Mouse (Mus musculus) forebrain, embryonic 15.5 days (tissue): Measurements from ENCODE around the gene Ntrk1. TPM values are rescaled to one million over a fixed set of nuclear protein-coding genes. Genes with fewer than 3 reads are reported as not detected.

Experiments
- ATAC-seq: fragments of 200-750 bp; cut with Nextera tagmentation; replicated peaks from 2 replicates; pipeline ENCODE4 v1.8.0; 2017; ENCODE audit warnings: mild to moderate bottlenecking, moderate TSS enrichment, moderate library complexity
- H3K27ac ChIP-seq: fragments of 300-500 bp; sonication (generic); replicated peaks from 2 replicates; pipeline ENCODE4 v1.5.1; 2015; ENCODE audit warnings: mild to moderate bottlenecking, inconsistent platforms
- H3K27me3 ChIP-seq: fragments of 300-500 bp; sonication (generic); 2 replicates; pipeline ENCODE4 v1.6.1; 2015; ENCODE audit warnings: inconsistent platforms
- H3K36me3 ChIP-seq: fragments of 300-500 bp; sonication (generic); 2 replicates; pipeline ENCODE4 v1.6.1; 2015; ENCODE audit warnings: mild to moderate bottlenecking, inconsistent platforms
- H3K4me1 ChIP-seq: fragments of 300-500 bp; sonication (generic); 2 replicates; pipeline ENCODE4 v1.6.1; 2015; ENCODE audit warnings: inconsistent platforms
- H3K4me2 ChIP-seq: fragments of 300-500 bp; sonication (generic); replicated peaks from 2 replicates; pipeline ENCODE4 v1.6.1; 2015; ENCODE audit warnings: mild to moderate bottlenecking, inconsistent platforms
- H3K4me3 ChIP-seq: fragments of 300-500 bp; sonication (generic); 2 replicates; pipeline ENCODE4 v1.5.1; 2015; ENCODE audit warnings: mild to moderate bottlenecking, inconsistent platforms
- H3K9ac ChIP-seq: fragments of 300-500 bp; sonication (generic); replicated peaks from 2 replicates; pipeline ENCODE4 v1.6.1; 2015; ENCODE audit warnings: mild to moderate bottlenecking, inconsistent platforms
- H3K9me3 ChIP-seq: fragments of 300-500 bp; sonication (generic); 2 replicates; pipeline ENCODE4 v1.6.1; 2016; ENCODE audit warnings: inconsistent platforms
- WGBS: fragments of 180-500 bp; shearing (Covaris S2); methylation state at CpG from one replicate; pipeline ENCODE4 v1.1.7; 2015; ENCODE audit warnings: mixed read lengths; 5-methylcytosine and 5-hydroxymethylcytosine counted together
- polyA plus RNA-seq: library from polyadenylated mRNA; unstranded; fragments of >200 nt; fragmentation: Nextera tagmentation; extraction: Ambion mirVana; gene quantifications from 2 replicates; pipeline ENCODE4 v1.2.1, GENCODE M21; 2015

Gene Ntrk1
- polyA plus RNA-seq, 1 experiment from 2014 or later, result 1.0 TPM

DNA sequence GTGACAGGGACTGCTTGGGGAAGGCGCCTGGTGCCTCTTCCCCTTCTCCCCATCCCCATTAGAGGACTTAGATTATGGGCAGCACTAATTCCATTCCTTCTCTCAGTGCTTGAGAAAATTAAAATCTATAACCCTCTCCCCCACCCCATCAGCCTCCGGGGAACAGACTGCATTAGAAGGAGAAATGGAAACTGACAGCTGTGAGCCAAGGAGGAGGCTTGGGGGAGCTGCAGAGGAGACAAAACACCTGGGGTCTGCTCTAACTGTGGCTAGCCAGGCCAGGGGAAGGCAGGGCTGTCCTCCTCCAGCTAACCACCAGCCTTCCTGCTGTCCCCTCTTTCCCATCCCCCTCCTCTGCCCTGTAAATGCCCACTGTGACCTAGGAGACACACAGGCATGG is 15.9 kb downstream of the Ntrk1 start:
- H3K4me2 ChIP-seq, result no peak overlapping the region
- H3K4me3 ChIP-seq, result no peak overlapping the region
- 38% methylated on average over 2 of the region's 2 CpGs for WGBS
- H3K27me3 ChIP-seq, result no peaks in the 10 kb centered on the region
- 0 out of 2 replicates have a peak, but pooled peaks cover 3% of the 10 kb centered on the region for H3K4me1 ChIP-seq
- no peak overlapping the region for H3K9ac ChIP-seq
- H3K27ac ChIP-seq, result no peak overlapping the region
- ATAC-seq, result no peak
- no peaks in the 10 kb centered on the region for H3K36me3 ChIP-seq
- no peaks in the 10 kb centered on the region for H3K9me3 ChIP-seq

DNA sequence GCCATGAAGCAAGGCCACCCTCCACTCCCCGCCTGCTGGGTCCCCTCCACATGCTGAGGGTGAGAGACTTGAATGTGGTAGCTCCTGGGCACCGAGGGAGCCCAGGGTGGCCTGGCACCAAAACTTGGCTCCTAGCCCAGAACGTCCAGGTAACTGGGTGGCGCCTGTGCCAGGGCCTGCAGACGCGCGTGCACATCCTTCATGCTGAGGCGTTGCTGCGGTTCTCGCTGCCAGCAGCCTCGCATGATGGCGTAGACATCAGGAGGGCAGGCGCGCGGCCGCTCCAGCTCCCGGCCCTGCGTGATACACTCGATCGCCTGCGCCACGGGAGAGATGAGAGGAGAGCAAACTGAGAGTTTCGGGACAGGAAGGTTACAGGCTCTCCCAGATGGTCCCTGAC is 16.7 kb downstream of the Ntrk1 start:
- H3K36me3 ChIP-seq, result no peaks in the 10 kb centered on the region
- H3K4me2 ChIP-seq, result 0 out of 2 replicates have a peak overlapping the region, but pooled peaks have one; percentile 10
- H3K27ac ChIP-seq, result no peak overlapping the region
- ATAC-seq, result no peak
- 0 out of 2 replicates have a peak, but pooled peaks cover 3% of the 10 kb centered on the region for H3K4me1 ChIP-seq
- H3K27me3 ChIP-seq, result no peaks in the 10 kb centered on the region
- no peaks in the 10 kb centered on the region for H3K9me3 ChIP-seq
- H3K4me3 ChIP-seq, result no peak overlapping the region
- 61% methylated on average over 23 of the region's 23 CpGs for WGBS
- no peak overlapping the region for H3K9ac ChIP-seq

DNA sequence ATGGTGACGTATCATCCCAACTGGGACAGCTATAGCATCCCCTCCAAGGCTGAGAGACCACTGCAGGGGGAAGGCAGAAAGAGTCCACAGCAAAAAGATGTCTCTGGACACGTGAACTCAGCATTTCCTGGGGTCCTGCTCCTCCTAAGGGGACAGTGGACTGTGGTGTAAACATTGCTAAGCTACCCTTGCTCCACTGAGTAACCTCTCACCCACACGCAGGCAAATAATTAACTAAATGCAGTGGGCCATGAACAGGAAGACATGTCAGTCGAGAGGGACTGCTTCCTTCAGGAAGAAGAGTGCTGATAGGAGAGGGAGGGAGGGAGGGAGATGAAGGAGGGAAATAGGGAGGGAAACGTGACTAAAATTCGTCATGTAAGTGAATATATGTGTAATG is 23.9 kb downstream of the Ntrk1 start:
- no peak overlapping the region for H3K9ac ChIP-seq
- no peak for ATAC-seq
- no peak overlapping the region for H3K4me3 ChIP-seq
- H3K9me3 ChIP-seq, result no peaks in the 10 kb centered on the region
- WGBS, result 55% methylated on average over 6 of the region's 6 CpGs
- no peak overlapping the region for H3K4me2 ChIP-seq
- no peak overlapping the region for H3K27ac ChIP-seq
- H3K27me3 ChIP-seq, result peaks cover 12% of the 10 kb centered on the region
- H3K36me3 ChIP-seq, result no peaks in the 10 kb centered on the region
- H3K4me1 ChIP-seq, result peaks cover 4% of the 10 kb centered on the region

DNA sequence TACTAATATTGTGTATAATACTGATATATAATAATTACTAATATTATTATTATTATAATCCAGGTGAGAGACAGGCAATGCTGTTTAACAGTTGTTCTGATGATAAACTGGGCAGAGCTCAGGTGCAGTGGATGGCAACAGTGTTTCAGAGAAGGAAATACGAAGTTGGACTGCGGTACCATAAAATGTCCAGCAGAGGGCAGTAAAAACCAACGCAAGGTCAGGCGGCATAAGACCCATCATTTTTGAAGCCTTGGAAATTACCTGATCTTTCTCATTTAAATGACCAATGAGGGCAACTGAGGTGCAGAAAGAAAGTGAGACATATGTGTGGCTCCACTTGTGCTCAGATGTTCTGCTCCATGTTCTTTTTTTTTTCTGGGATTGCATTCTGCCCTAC is 24.7 kb downstream of the Ntrk1 start:
- no peak for ATAC-seq
- no peak overlapping the region for H3K4me2 ChIP-seq
- H3K27ac ChIP-seq, result no peak overlapping the region
- whole genome bisulfite sequencing, result 3% methylated on average over 4 of the region's 4 CpGs
- no peaks in the 10 kb centered on the region for H3K9me3 ChIP-seq
- peaks cover 12% of the 10 kb centered on the region for H3K27me3 ChIP-seq
- H3K4me1 ChIP-seq, result peaks cover 4% of the 10 kb centered on the region
- no peak overlapping the region for H3K4me3 ChIP-seq
- H3K36me3 ChIP-seq, result no peaks in the 10 kb centered on the region
- no peak overlapping the region for H3K9ac ChIP-seq

DNA sequence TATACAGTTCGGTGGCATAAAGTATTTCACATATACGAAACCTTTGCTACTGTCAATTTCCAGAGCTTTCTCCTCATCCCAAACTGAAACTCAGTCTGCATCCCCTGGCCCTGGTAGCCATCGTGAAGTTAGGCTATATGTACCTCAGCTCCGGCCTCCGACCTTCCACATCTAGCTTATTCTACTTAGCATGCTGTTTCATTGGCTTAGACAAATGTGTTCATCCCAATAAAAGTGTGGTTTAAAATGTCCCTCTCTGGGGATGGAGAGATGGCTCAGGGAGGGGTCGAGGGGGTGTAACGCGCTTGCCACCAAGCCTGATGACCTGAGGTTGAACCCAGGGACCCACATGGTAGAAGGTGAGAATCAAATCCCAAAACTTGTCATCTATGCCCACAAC is 25.5 kb downstream of the Ntrk1 start:
- no peak overlapping the region for H3K4me2 ChIP-seq
- no peak overlapping the region for H3K4me3 ChIP-seq
- peaks cover 12% of the 10 kb centered on the region for H3K27me3 ChIP-seq
- no peak overlapping the region for H3K27ac ChIP-seq
- ATAC-seq, result no peak
- no peaks in the 10 kb centered on the region for H3K36me3 ChIP-seq
- peaks cover 4% of the 10 kb centered on the region for H3K4me1 ChIP-seq
- H3K9ac ChIP-seq, result no peak overlapping the region
- WGBS, result 81% methylated on average over 8 of the region's 8 CpGs
- H3K9me3 ChIP-seq, result no peaks in the 10 kb centered on the region

DNA sequence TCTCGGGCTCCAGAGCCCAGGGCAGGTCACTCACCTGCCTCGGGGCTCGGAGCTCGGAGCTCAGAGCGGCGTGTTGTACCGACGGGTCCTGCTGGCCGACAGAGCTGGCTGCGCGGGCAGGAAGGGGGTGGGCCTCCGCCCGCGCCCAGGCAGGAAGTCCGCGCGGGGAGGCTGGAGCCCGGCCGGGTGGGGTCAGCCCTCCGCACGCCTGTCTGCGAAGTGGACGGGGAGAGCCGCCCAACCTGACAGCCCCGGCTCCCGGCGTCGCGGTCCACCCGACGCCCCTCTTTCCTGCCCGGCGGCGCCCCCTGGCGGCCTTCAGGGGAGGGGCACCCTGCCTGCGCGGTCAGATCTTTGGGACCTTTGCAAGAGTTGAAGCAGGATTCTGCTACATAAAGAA is 26.1 kb downstream of the Ntrk1 start:
- no peaks in the 10 kb centered on the region for H3K9me3 ChIP-seq
- peak overlapping the region; percentile 35 for H3K4me3 ChIP-seq
- peak overlapping the region; percentile 44 for H3K4me2 ChIP-seq
- H3K36me3 ChIP-seq, result no peaks in the 10 kb centered on the region
- peaks cover 12% of the 10 kb centered on the region for H3K27me3 ChIP-seq
- ATAC-seq, result 0 out of 2 replicates have a peak, but pooled peaks have one; percentile 26
- WGBS, result 1% methylated on average over 37 of the region's 37 CpGs
- peaks cover 4% of the 10 kb centered on the region for H3K4me1 ChIP-seq
- no peak overlapping the region for H3K27ac ChIP-seq
- no peak overlapping the region for H3K9ac ChIP-seq

DNA sequence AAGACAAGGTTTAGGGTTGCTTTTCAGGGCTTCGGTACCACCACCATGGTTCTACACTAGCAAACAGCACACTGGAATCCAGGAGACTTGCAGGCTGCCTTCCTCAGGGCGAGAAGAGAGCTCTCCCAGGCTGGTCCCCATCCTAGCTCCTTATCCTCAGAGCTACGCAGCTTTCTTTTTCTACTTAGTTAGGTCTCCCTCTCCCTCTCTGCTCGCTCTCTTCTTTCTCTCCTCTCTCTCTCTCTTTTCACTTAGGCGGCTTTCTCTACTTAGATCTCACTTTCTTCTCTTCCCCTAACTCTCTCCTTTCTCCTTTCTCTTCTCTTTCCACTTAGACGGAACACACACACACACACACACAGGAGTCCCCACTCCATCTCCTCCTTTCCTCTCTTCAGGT is 26.5 kb downstream of the Ntrk1 start:
- H3K9ac ChIP-seq, result no peak overlapping the region
- H3K27ac ChIP-seq, result no peak overlapping the region
- H3K4me3 ChIP-seq, result peak overlapping the region; percentile 35
- ATAC-seq, result no peak
- peaks cover 12% of the 10 kb centered on the region for H3K27me3 ChIP-seq
- peak overlapping the region; percentile 44 for H3K4me2 ChIP-seq
- WGBS, result 53% methylated on average over 6 of the region's 6 CpGs
- peaks cover 8% of the 10 kb centered on the region for H3K4me1 ChIP-seq
- H3K36me3 ChIP-seq, result no peaks in the 10 kb centered on the region
- H3K9me3 ChIP-seq, result no peaks in the 10 kb centered on the region

DNA sequence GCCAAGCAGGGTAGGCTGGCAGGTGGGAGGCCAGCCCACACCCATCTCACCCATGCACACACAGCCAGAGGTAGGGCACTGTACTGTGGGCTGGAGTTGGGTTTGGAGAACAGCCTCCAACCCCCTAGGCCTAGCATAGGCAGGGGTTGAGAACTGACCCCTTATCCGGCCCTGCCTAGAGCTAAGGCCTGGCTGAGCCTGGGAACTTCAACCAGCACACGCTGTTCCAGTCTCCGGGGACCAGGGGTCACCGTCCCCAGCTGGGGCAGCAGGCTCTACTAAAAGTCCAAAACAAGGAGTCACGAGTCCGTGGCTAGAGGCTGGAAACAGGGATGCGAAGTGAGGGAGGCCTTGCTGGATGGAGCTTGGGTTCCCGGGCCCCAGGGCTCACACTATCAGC is 27.2 kb downstream of the Ntrk1 start:
- Histone ChIP-seq H3K4me3 (peak overlapping the region; percentile 35; the same call in 1 of the 2 replicates), H3K27ac (no peak overlapping the region), H3K9me3 (no peaks in the 10 kb centered on the region), H3K36me3 (no peaks in the 10 kb centered on the region), H3K27me3 (peaks cover 12% of the 10 kb centered on the region), H3K4me1 (peaks cover 9% of the 10 kb centered on the region), H3K9ac (no peak overlapping the region), H3K4me2 (no peak overlapping the region)
- WGBS, result 79% methylated on average over 8 of the region's 8 CpGs
- no peak for ATAC-seq

DNA sequence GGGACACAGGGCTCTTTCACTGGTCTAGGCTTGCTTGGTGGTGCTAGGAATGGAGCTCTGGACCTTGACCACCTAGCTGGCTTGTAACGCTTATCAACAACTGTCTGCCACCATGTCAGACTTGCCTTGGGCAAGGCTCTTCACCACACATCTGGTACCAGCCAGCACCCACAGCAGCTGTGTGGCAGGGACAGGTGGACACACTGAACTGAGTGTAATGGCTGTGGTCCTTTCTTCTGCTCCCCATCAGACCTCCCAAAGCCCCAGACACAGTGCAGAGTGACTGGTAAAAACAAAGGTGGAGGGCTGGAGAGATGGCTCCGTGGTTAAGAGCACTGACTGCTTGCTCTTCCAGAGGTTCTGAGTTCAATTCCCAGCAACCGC is 28.7 kb downstream of the Ntrk1 start:
- WGBS, result 73% methylated on average over 3 of the region's 3 CpGs
- peaks cover 12% of the 10 kb centered on the region for H3K27me3 ChIP-seq
- peaks cover 9% of the 10 kb centered on the region for H3K4me1 ChIP-seq
- no peak overlapping the region for H3K27ac ChIP-seq
- H3K36me3 ChIP-seq, result no peaks in the 10 kb centered on the region
- no peaks in the 10 kb centered on the region for H3K9me3 ChIP-seq
- no peak for ATAC-seq
- no peak overlapping the region for H3K4me2 ChIP-seq
- no peak overlapping the region for H3K9ac ChIP-seq
- no peak overlapping the region for H3K4me3 ChIP-seq

DNA sequence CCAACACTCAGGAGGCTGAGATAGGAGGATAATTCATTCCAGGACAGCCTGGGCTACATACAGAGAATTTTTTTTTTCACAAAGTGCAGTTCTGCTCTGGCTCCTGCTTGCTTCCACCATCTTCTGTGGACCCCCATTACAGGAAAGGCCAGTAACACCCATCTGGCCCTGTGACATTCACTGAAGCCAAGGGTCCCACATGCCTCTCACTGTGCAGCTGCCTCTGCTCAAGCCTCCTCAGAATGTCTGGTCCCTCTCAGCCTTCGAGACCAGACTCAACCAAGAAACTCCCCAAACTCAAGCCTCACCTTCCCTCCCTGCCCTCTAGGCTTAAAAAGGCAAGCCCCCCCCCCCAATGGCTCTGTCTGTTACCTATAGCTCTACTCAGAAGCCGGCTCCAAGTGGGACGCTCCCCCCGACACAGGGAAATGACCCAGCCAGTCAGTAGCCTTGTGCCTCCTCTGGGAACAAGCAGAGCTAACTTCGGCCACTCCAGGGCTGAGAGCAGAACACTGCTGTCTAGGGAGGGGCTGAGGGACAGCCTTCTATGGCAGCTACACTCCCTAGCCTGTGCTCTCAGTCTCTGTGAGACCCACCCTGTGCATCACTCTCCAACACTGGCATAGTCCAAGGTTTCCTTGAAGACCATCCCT is 29.2 kb downstream of the Ntrk1 start:
- Histone ChIP-seq H3K27ac (no peak overlapping the region), H3K9ac (no peak overlapping the region), H3K27me3 (peaks cover 12% of the 10 kb centered on the region), H3K9me3 (no peaks in the 10 kb centered on the region), H3K4me2 (no peak overlapping the region), H3K36me3 (no peaks in the 10 kb centered on the region), H3K4me1 (peaks cover 9% of the 10 kb centered on the region), H3K4me3 (no peak overlapping the region)
- no peak for ATAC-seq
- WGBS, result 82% methylated on average over 5 of the region's 5 CpGs

DNA sequence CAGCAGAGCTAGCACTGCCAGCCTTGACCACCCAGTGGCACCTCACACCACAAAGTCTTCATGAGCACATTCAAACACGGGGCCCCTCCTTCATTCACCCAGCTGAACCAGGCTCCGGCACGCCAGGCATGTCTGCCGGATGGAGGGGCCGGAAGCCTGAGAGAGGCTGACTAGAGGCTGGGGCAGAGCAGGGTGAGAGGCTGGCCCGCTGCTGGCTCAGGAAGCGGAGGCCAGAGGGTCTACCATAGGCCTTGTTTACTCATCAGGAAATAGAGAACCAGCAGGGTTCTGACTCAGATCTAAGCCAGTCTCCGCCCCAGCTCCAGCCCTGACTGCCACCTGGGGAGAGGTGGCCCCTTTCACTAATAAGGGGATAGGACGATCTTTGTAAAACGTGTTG is 29.9 kb downstream of the Ntrk1 start:
- Histone ChIP-seq H3K4me1 (peaks cover 9% of the 10 kb centered on the region), H3K4me3 (no peak overlapping the region), H3K9me3 (no peaks in the 10 kb centered on the region), H3K27me3 (peaks cover 12% of the 10 kb centered on the region), H3K9ac (no peak overlapping the region), H3K36me3 (no peaks in the 10 kb centered on the region), H3K4me2 (no peak overlapping the region), H3K27ac (0 out of 2 replicates have a peak overlapping the region, but pooled peaks have one; percentile 51)
- WGBS, result 14% methylated on average over 10 of the region's 10 CpGs
- no peak for ATAC-seq

DNA sequence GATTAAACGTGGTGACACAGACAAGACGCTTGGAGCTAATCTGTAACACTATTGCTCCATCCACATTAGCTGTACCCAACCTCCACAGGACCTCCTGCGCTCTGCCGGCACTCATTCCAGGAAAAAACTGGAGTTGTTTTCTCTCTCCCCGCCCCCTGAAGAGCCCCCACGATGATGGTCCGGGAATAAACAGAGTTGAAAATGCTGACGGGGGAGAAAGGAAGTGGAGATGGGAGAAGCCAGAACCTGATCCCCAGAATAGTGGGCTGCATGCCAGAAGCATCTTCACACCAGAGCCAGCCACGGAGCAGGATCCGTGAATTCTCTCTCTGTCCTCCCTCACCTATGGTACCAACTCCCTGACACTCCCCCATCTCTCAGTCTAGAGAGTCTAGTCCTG is 30.5 kb downstream of the Ntrk1 start:
- no peak overlapping the region for H3K4me2 ChIP-seq
- H3K9ac ChIP-seq, result no peak overlapping the region
- H3K4me1 ChIP-seq, result peaks cover 9% of the 10 kb centered on the region
- no peaks in the 10 kb centered on the region for H3K36me3 ChIP-seq
- peaks cover 8% of the 10 kb centered on the region for H3K27me3 ChIP-seq
- no peaks in the 10 kb centered on the region for H3K9me3 ChIP-seq
- H3K27ac ChIP-seq, result peak overlapping the region; percentile 51; the same call in 1 of the 2 replicates
- no peak for ATAC-seq
- H3K4me3 ChIP-seq, result no peak overlapping the region
- WGBS, result 37% methylated on average over 10 of the region's 10 CpGs
